Mouse (Mus musculus) myocyte (in vitro differentiated cells): ENCODE results near the gene Pusl1. TPM values are rescaled to one million over a fixed set of nuclear protein-coding genes. Genes with fewer than 3 reads are reported as not detected.

ENCODE experiments used
- H3K27me3 ChIP-seq: one replicate; pipeline ENCODE4 v1.6.1; 2011; ENCODE audit not compliant: control insufficient read depth, insufficient read depth, insufficient read length
- H3K36me3 ChIP-seq: one replicate; pipeline ENCODE4 v1.6.1; 2011; ENCODE audit not compliant: control insufficient read depth, insufficient read depth
- H3K4me2 ChIP-seq: one replicate; pipeline ENCODE4 v1.6.1; 2011; ENCODE audit warnings: low read depth, control low read depth
- H3K4me3 ChIP-seq: one replicate; pipeline ENCODE4 v1.5.1; 2011; ENCODE audit warnings: mild to moderate bottlenecking, control low read depth, moderate library complexity
- H3K79me2 ChIP-seq: one replicate; pipeline ENCODE4 v1.6.1; 2011; ENCODE audit not compliant: control insufficient read depth, insufficient read depth
- H3ac ChIP-seq: one replicate; pipeline ENCODE4 v1.6.1; 2011; ENCODE audit not compliant: control insufficient read depth, insufficient read length
- CEBPB ChIP-seq: IDR thresholded peaks from 2 replicates; pipeline ENCODE4 v1.6.1; 2011; ENCODE audit warnings: mild to moderate bottlenecking, moderate library complexity; ENCODE audit not compliant: poor library complexity, insufficient read depth, severe bottlenecking
- E2F4 ChIP-seq: IDR thresholded peaks from one replicate; pipeline ENCODE4 v1.6.1; 2011; ENCODE audit warnings: mild to moderate bottlenecking, control low read depth, moderate library complexity; ENCODE audit not compliant: insufficient read depth
- MAX ChIP-seq: IDR thresholded peaks from one replicate; pipeline ENCODE4 v1.6.1; 2011; ENCODE audit warnings: low read depth, mild to moderate bottlenecking, control low read depth
- MYOD1 ChIP-seq, 3 experiments: IDR thresholded peaks; one replicate each; pipeline ENCODE4 v1.6.1; 2011; ENCODE audit warnings: control low read depth in 2 of 3, low read depth in 2 of 3, mild to moderate bottlenecking in 2 of 3, moderate library complexity in 1 of 3; ENCODE audit not compliant: insufficient read length in 2 of 3, control insufficient read depth in 1 of 3
- MYOG ChIP-seq, 3 experiments: IDR thresholded peaks; one replicate each; pipeline ENCODE4 v1.6.1; 2011; ENCODE audit warnings: control low read depth in 2 of 3, low read depth in 2 of 3, mild to moderate bottlenecking in 2 of 3; ENCODE audit not compliant: insufficient read length in 2 of 3, control insufficient read depth in 1 of 3, insufficient read depth in 1 of 3
- POLR2A ChIP-seq: IDR thresholded peaks from one replicate; pipeline ENCODE4 v1.6.1; 2011; ENCODE audit warnings: low read depth, mild to moderate bottlenecking, control low read depth, moderate library complexity; ENCODE audit not compliant: insufficient read length
- POLR2AphosphoS2 ChIP-seq: IDR thresholded peaks from one replicate; pipeline ENCODE4 v1.6.1; 2011; ENCODE audit warnings: low read depth, control low read depth; ENCODE audit not compliant: insufficient read length
- REST ChIP-seq: IDR thresholded peaks from one replicate; pipeline ENCODE4 v1.6.1; 2011; ENCODE audit warnings: mild to moderate bottlenecking, control low read depth, moderate library complexity; ENCODE audit not compliant: insufficient read depth, insufficient read length
- SRF ChIP-seq: IDR thresholded peaks from one replicate; pipeline ENCODE4 v1.6.1; 2011; ENCODE audit warnings: low read depth; ENCODE audit not compliant: control insufficient read depth, insufficient read length
- TCF12 ChIP-seq: IDR thresholded peaks from one replicate; pipeline ENCODE4 v1.6.1; 2011; ENCODE audit warnings: mild to moderate bottlenecking, control low read depth; ENCODE audit not compliant: poor library complexity, insufficient read depth, severe bottlenecking
- TCF3 ChIP-seq: IDR thresholded peaks from one replicate; pipeline ENCODE4 v1.6.1; 2011; ENCODE audit warnings: low read depth, control low read depth; ENCODE audit not compliant: insufficient read length
- USF1 ChIP-seq: IDR thresholded peaks from one replicate; pipeline ENCODE4 v1.6.1; 2011; ENCODE audit warnings: low read depth, mild to moderate bottlenecking, control low read depth, moderate library complexity
- polyA plus RNA-seq: library from polyadenylated mRNA; unstranded; fragments of >200 nt; fragmentation: generic; extraction: Trizol; gene quantifications from one replicate; pipeline ENCODE4 v1.2.1, GENCODE M21; 2012; ENCODE audit warnings: missing spikeins

The Pusl1 gene
- polyA plus RNA-seq, 1 experiment, result 19.1 TPM

DNA sequence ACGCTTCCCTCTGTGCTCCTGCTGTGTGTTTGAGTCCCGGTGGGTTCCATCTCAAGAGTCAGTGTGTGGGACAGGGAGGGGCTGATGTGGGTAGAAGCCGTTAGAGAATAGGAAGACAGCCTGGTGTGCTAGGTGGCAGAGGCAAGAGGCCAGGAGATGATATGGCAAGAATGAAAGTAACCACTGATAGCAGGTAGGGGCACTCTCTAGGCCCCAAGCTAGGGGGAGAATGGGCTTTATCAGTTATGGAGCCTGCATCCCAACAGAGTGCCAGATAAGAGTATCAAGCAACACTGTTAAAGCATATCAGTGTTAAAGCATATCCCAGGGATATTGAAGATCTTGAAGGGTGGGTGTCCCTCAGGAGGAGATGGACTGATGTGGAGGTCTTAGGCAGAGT, 34.7 kb downstream of the Pusl1 start:
- Histone ChIP-seq H3K4me3 (no peak overlapping the region), H3K36me3 (peaks cover 4% of the 10 kb centered on the region), H3K27me3 (no peaks in the 10 kb centered on the region), H3ac (no peak overlapping the region), H3K79me2 (peaks cover under 1% of the 10 kb centered on the region), H3K4me2 (no peak overlapping the region)
- no peak for TF ChIP-seq MYOD1 (IDR thresholded peaks at IDR 0.05; ENCODE audit: control insufficient read depth in 1 of 3, insufficient read length in 2 of 3, low read depth in 2 of 3)
- no peak for TF ChIP-seq TCF3
- no peak for TF ChIP-seq SRF
- TF ChIP-seq USF1, result no peak
- TF ChIP-seq TCF12, result no peak
- no peak for TF ChIP-seq E2F4
- no peak for TF ChIP-seq POLR2AphosphoS2
- no peak for TF ChIP-seq CEBPB
- no peak for TF ChIP-seq REST

- peaks cover 4% of the 10 kb centered on the region for H3K36me3 ChIP-seq
- H3ac ChIP-seq, result no peak overlapping the region
- peaks cover 9% of the 10 kb centered on the region for H3K79me2 ChIP-seq
- H3K4me2 ChIP-seq, result no peak overlapping the region
- no peaks in the 10 kb centered on the region for H3K27me3 ChIP-seq
- H3K4me3 ChIP-seq, result no peak overlapping the region
- TF ChIP-seq MYOD1 (IDR thresholded peaks at IDR 0.05; ENCODE audit: control insufficient read depth in 1 of 3, insufficient read length in 2 of 3, low read depth in 2 of 3), result no peak
Measured at GRCm38 (mm10) chr4:155856071-155856470, 35.5 kb downstream of the Pusl1 start.

GRCm38 (mm10) chr4:155854991-155855390, 36.6 kb downstream of the Pusl1 start:
- Histone ChIP-seq H3K36me3 (peaks cover 3% of the 10 kb centered on the region), H3K27me3 (no peaks in the 10 kb centered on the region)
- TF ChIP-seq E2F4 (no peak), POLR2A (no peak), USF1 (no peak), MAX (no peak)

GRCm38 (mm10) chr4:155853421-155853820, 38.2 kb downstream of the Pusl1 start:
- Histone ChIP-seq H3K27me3 (no peaks in the 10 kb centered on the region), H3K4me2 (no peak overlapping the region), H3ac (no peak overlapping the region), H3K4me3 (no peak overlapping the region), H3K79me2 (peaks cover 35% of the 10 kb centered on the region), H3K36me3 (no peaks in the 10 kb centered on the region)
- no peak for TF ChIP-seq E2F4
- no peak for TF ChIP-seq MYOG (IDR thresholded peaks at IDR 0.05; ENCODE audit: control insufficient read depth in 1 of 3, insufficient read depth in 1 of 3, insufficient read length in 2 of 3, low read depth in 2 of 3)
- no peak for TF ChIP-seq MYOD1 (IDR thresholded peaks at IDR 0.05; ENCODE audit: control insufficient read depth in 1 of 3, insufficient read length in 2 of 3, low read depth in 2 of 3)
- no peak for TF ChIP-seq USF1
- no peak for TF ChIP-seq POLR2AphosphoS2
- no peak for TF ChIP-seq TCF3
- TF ChIP-seq REST, result no peak
- TF ChIP-seq POLR2A, result no peak
- TF ChIP-seq TCF12, result no peak
- TF ChIP-seq SRF, result no peak
- TF ChIP-seq CEBPB, result no peak
- TF ChIP-seq MAX, result no peak

More at GRCm38 (mm10) chr4:155854991-155855390, 36.6 kb downstream of the Pusl1 start:
- Histone ChIP-seq H3K79me2 (peaks cover 20% of the 10 kb centered on the region), H3K4me2 (no peak overlapping the region), H3K4me3 (no peak overlapping the region), H3ac (no peak overlapping the region)

DNA sequence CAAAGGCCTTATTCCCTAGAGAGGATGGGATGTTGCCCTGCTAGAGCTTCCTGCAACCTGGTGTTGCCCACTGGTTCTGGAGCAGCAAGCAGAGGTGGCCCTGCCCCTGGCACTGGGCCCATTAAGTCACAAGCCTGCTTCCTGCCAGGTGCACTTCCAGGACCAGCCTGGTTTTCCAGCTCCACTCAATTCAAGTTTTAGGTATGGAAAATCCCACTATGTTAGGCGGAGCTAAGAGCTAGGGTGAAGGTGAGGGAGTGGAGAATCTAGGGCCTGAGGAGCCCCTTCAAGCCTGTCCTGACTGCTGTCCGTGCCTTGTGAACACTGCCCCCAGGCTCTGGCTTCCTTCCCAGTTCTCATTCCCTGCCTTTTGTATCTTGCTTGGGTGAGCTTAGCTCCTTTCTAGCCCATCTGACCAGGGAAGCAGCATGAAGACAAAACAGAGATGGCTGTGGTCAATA, 39.6 kb downstream of the Pusl1 start:
- Histone ChIP-seq H3ac (no peak overlapping the region), H3K4me2 (no peak overlapping the region), H3K27me3 (no peaks in the 10 kb centered on the region), H3K4me3 (no peak overlapping the region), H3K36me3 (no peaks in the 10 kb centered on the region), H3K79me2 (peaks cover 45% of the 10 kb centered on the region)
- no peak for TF ChIP-seq REST
- no peak for TF ChIP-seq USF1
- no peak for TF ChIP-seq E2F4
- no peak for TF ChIP-seq TCF3

DNA sequence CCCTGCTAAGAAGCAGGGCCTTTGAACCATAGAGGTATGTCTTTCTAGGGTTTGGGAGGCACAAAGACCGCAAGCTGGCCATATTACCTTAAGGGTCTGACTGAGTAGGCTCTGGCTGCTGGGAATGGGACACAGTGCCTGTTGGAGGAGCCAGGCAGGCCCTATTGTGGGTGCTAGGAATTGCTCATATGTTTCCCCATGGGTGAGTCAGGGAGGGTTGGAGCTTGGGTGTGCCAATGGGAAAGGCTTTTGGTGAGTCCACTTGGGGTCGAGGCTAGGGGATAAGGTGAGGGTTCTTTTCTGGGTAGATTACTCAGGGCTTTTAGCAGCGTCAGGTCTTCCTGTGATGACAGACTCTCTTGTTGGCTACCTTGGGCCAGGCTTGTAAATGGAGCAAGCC, 40.2 kb downstream of the Pusl1 start:
- Histone ChIP-seq H3K27me3 (no peaks in the 10 kb centered on the region), H3K4me2 (peak overlapping the region; percentile 34), H3K36me3 (no peaks in the 10 kb centered on the region), H3K79me2 (peaks cover 45% of the 10 kb centered on the region), H3K4me3 (no peak overlapping the region), H3ac (no peak overlapping the region)
- no peak for TF ChIP-seq POLR2AphosphoS2
- TF ChIP-seq TCF12, result no peak
- TF ChIP-seq REST, result no peak
- TF ChIP-seq USF1, result no peak
- TF ChIP-seq E2F4, result no peak
